Mouse (Mus musculus) G1E (cell line): ENCODE data around the gene Zfp536. TPM values are rescaled to one million over a fixed set of nuclear protein-coding genes. Genes with fewer than 3 reads are reported as not detected.

Experiments
- ATAC-seq: 2 replicates; pipeline ENCODE4 v1.8.0; 2016; ENCODE audit warnings: mild to moderate bottlenecking; ENCODE audit not compliant: insufficient number of reproducible peaks, poor library complexity, low FRiP score, severe bottlenecking; ENCODE audit errors: extremely low read depth
- DNase-seq: peaks from one replicate; pipeline ENCODE4 v3.0.0; 2012; ENCODE audit warnings: low spot score
- H3K27me3 ChIP-seq: 2 replicates; pipeline ENCODE4 v1.6.1; 2012; ENCODE audit warnings: mild to moderate bottlenecking, low read length, inconsistent platforms; ENCODE audit not compliant: insufficient read depth
- H3K36me3 ChIP-seq: replicated peaks from 2 replicates; pipeline ENCODE3; 2012; ENCODE audit warnings: mild to moderate bottlenecking, inconsistent platforms
- H3K4me1 ChIP-seq: 2 replicates; pipeline ENCODE4 v1.6.1; 2012; ENCODE audit warnings: low read depth, low read length, inconsistent platforms, mixed read lengths; ENCODE audit not compliant: insufficient read depth
- H3K4me3 ChIP-seq: 2 replicates; pipeline ENCODE4 v1.5.1; 2012; ENCODE audit warnings: low read depth, mild to moderate bottlenecking, inconsistent platforms, low read length, moderate library complexity, mixed read lengths
- H3K9me3 ChIP-seq: replicated peaks from 2 replicates; pipeline ENCODE4 v1.6.1; 2012; ENCODE audit warnings: inconsistent platforms
- CTCF ChIP-seq: IDR thresholded peaks from 2 replicates; pipeline ENCODE4 v1.5.1; 2012; ENCODE audit warnings: low read depth, low read length, inconsistent platforms, mixed read lengths
- GATA1 ChIP-seq: IDR thresholded peaks from 2 replicates; pipeline ENCODE4 v1.6.1; 2012; ENCODE audit warnings: borderline replicate concordance, low read length, inconsistent platforms, mixed read lengths
- GATA2 ChIP-seq: IDR thresholded peaks from 2 replicates; pipeline ENCODE4 v1.6.1; 2012; ENCODE audit warnings: low read depth, low read length, inconsistent platforms, borderline replicate concordance
- POLR2AphosphoS5 ChIP-seq: IDR thresholded peaks from 2 replicates; pipeline ENCODE4 v1.6.1; 2012; ENCODE audit warnings: low read depth, low read length, inconsistent platforms; ENCODE audit not compliant: insufficient replicate concordance
- TAL1 ChIP-seq: conservative IDR thresholded peaks from 2 replicates; pipeline ENCODE4 v1.6.1; 2012; ENCODE audit warnings: low read depth, low read length, inconsistent platforms, mixed read lengths
- polyA plus RNA-seq: library from polyadenylated mRNA; stranded (reverse); fragments of >175 nt; gene quantifications from 2 replicates; pipeline ENCODE4 v1.2.3, GENCODE M21; 2012
- total RNA-seq, 2 experiments: library from RNA; stranded (forward) in 1 of 2; stranded (reverse) in 1 of 2; fragments of 200-1000 nt in 1 of 2; fragments of >200 nt in 1 of 2; fragmentation: Nextera tagmentation in 1 of 2; gene quantifications; 2 replicates each; pipeline ENCODE4 v1.2.3; 2014 to 2017

Zfp536 gene
- total and polyA plus RNA-seq, 3 experiments, result 0.22 TPM; not detected in 2

DNA sequence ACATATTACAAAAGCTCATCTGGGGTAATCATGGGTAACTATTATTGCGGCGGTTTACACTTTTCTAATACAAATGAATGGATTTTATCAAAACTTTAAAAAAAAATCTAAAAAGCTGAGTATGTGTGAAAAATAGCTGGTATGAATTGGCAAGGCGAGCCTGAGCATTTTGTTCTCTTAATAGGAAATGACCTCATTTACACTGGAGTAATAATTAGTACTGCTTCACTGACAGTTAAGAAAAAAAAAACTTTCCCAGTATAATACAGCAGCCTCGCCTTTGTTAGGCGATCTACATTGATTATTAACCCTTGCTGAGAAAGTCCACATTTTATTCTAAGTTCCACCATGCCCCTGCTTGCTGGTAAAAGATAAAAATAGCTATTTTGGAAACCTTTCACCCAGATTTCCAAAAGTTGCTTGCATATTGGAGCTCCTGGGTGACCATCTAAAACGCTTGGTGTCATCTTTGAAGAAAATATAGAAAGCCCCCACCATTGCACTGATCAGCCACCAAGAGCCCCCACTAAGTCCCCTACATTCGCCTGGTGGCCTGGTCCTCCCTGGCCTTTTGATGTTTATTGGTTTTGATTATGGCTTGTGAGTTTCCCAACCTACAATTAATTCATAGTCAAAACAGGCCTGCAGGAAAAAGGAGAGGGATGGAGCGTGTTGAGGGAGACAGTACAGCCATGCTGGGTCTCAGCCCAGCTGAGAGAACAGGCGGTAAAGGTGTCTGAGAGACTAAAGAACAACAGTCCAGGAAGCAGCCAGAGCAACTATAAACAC lies 49.2 kb downstream of the Zfp536 start:
- TF ChIP-seq POLR2AphosphoS5 (no peak), CTCF (no peak), GATA2 (no peak), TAL1 (no peak), GATA1 (no peak)
- Histone ChIP-seq H3K4me1 (no peaks in the 10 kb centered on the region), H3K9me3 (peaks cover 40% of the 10 kb centered on the region), H3K4me3 (no peak overlapping the region), H3K36me3 (no peaks in the 10 kb centered on the region), H3K27me3 (no peaks in the 10 kb centered on the region)
- DNase-seq, result no peak
- ATAC-seq, result no peak

DNA sequence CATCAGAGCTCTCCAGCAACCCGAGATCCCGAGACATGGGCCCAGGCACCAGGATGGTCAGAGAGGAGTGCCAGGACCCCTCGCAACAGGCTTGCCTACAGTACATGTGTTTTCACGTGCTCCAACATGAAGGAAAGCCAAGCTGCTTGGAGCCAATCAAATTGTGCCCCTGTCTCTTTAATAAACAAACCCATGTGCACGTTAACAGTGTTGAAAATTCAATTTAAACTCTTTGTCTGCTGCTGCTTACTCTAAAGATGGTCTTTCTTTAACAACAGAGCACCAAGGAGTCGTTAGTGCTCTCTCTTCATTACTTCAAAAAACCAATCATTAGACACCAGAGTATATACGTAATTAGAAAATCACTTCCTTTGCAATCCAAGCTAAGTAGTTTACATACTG lies 50.2 kb downstream of the Zfp536 start:
- H3K4me1 ChIP-seq, result no peaks in the 10 kb centered on the region
- no peak for TF ChIP-seq GATA1
- TF ChIP-seq POLR2AphosphoS5, result no peak
- no peak for TF ChIP-seq GATA2
- TF ChIP-seq CTCF, result no peak
- TF ChIP-seq TAL1, result no peak
- no peaks in the 10 kb centered on the region for H3K36me3 ChIP-seq
- H3K27me3 ChIP-seq, result no peaks in the 10 kb centered on the region
- DNase-seq, result no peak
- no peak for ATAC-seq
- peaks cover 49% of the 10 kb centered on the region for H3K9me3 ChIP-seq
- H3K4me3 ChIP-seq, result no peak overlapping the region

DNA sequence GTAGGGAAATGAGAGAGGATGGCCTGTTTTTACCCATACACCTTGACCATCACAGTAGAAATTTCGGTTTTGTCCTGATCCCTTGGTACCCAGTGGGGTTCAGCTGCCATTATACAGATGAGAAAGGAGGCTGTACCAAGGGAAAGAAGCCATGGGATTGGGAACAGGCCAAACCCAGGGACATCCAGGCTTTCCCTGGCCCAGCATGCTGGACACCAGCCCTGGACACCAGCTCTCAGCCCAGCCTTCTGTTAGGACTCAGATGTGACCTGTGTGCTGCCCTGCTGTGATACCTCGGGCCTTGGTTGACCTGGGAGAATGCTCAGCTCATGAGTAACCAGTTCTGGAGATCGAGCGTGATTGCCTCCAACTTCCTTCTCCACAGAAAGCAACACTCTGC lies 51.8 kb downstream of the Zfp536 start:
- H3K27me3 ChIP-seq, result no peaks in the 10 kb centered on the region
- peaks cover 56% of the 10 kb centered on the region for H3K9me3 ChIP-seq
- TF ChIP-seq GATA2 (no peak), TAL1 (no peak), CTCF (no peak), GATA1 (no peak), POLR2AphosphoS5 (no peak)
- no peak for DNase-seq
- no peak for ATAC-seq
- no peaks in the 10 kb centered on the region for H3K36me3 ChIP-seq
- H3K4me1 ChIP-seq, result no peaks in the 10 kb centered on the region
- no peak overlapping the region for H3K4me3 ChIP-seq

DNA sequence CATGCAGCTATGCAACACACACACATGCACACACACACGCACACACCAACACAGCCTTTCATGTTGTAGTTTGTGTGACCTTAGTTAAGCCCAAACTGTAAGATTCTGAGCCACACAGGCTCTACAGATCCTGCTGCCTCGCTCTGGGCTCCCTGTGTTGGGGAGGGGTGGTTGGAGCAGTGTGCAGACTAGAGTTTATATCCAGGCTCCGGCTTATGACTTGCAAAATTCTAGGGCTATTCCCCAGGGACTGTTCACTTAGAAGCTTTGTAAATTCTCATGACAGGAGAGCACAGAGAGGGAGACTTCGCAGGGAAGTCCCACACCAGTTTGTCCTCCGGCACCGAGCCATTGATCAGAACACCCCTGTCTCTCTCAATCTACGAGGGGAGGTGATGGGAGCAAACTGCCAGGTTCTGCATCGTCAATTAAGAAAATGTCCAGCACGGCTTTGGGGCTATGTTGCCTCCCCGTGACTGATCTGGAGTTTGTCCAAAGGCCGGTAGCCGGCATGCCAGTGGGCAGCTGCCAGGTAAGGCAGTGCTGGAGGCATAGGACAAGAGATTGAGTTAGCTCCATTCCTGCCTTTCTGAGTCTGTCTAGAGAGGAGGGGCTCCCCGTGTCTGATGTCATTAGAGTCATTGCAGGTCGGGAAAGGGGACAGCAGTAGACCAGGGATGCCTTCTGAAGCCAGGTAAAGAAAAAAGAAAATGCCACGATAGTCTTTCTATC lies 54.6 kb downstream of the Zfp536 start:
- DNase-seq (no peak), ATAC-seq (no peak)
- H3K27me3 ChIP-seq, result no peaks in the 10 kb centered on the region
- no peaks in the 10 kb centered on the region for H3K4me1 ChIP-seq
- no peaks in the 10 kb centered on the region for H3K36me3 ChIP-seq
- TF ChIP-seq GATA1 (no peak), GATA2 (no peak), TAL1 (no peak), POLR2AphosphoS5 (no peak)
- no peak overlapping the region for H3K4me3 ChIP-seq
- peaks cover 53% of the 10 kb centered on the region for H3K9me3 ChIP-seq

DNA sequence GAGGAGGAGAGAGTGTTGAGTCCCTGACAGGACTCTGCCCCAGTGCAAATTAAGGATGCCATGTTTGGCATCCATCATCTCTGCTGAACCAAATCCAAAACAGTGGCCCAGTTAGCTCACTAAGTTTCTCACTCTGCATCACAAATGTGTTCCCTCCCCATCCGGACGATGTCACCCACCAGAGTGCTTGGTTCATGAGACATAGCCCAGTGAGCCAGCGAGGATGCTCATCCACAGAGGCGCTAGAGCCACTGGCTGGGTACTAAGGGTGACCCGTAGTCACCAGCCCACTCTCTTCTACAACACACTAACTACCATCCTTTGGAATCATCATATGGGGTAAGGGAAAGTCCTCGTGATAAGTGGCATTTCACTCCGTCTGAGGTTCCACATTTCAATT lies 56.4 kb downstream of the Zfp536 start:
- no peak for DNase-seq
- TF ChIP-seq GATA2 (no peak), GATA1 (no peak)
- peaks cover 43% of the 10 kb centered on the region for H3K9me3 ChIP-seq
- ATAC-seq, result no peak
- no peak overlapping the region for H3K4me3 ChIP-seq
- H3K36me3 ChIP-seq, result no peaks in the 10 kb centered on the region
- no peaks in the 10 kb centered on the region for H3K27me3 ChIP-seq
- H3K4me1 ChIP-seq, result no peaks in the 10 kb centered on the region

DNA sequence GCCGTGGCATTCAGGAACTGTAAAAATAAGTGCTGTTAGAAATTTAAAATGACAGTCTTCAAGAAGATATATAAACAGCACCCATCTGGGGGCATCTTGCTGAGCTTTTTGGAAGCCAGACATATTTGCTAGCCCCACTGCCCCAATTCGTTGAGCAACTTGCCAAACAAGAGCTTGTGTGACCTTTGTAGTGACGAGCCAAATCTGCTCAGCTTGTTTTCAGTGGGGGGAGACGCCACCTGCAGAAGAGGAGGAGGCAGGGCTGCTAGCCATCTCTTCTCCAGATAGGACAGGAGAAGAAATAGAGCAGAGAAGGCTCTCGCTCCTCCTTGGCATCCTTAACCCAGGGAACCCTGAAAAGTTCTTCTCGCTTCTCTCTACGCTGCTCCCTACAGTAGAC lies 56.8 kb downstream of the Zfp536 start:
- Histone ChIP-seq H3K4me1 (no peaks in the 10 kb centered on the region), H3K9me3 (peaks cover 39% of the 10 kb centered on the region), H3K36me3 (no peaks in the 10 kb centered on the region), H3K27me3 (no peaks in the 10 kb centered on the region), H3K4me3 (no peak overlapping the region)
- TF ChIP-seq POLR2AphosphoS5 (no peak), GATA1 (no peak), TAL1 (no peak), CTCF (no peak), GATA2 (no peak)
- ATAC-seq (no peak), DNase-seq (no peak)
